Mouse (Mus musculus) stomach, postnatal 0 days (tissue): ENCODE measurements around the gene Kif26b. TPM values are rescaled to one million over a fixed set of nuclear protein-coding genes. Genes with fewer than 3 reads are reported as not detected.

Experiments
- ATAC-seq: fragments of 200-750 bp; cut with Nextera tagmentation; 2 replicates; pipeline ENCODE4 v1.8.0; 2017; ENCODE audit not compliant: low FRiP score, low TSS enrichment
- DNase-seq: peaks from one replicate; pipeline ENCODE4 v3.0.0-alpha.2; 2016; ENCODE audit warnings: low spot score
- H3K27ac ChIP-seq: fragments of 300-500 bp; sonication (generic); replicated peaks from 2 replicates; pipeline ENCODE4 v1.5.1; 2014; ENCODE audit warnings: mild to moderate bottlenecking, control low read depth
- H3K27me3 ChIP-seq: fragments of 300-500 bp; sonication (generic); 2 replicates; pipeline ENCODE4 v1.6.1; 2014; ENCODE audit warnings: low read length; ENCODE audit not compliant: control insufficient read depth, insufficient read depth
- H3K36me3 ChIP-seq: fragments of 300-500 bp; sonication (generic); 2 replicates; pipeline ENCODE4 v1.6.1; 2014; ENCODE audit warnings: low read length, mixed read lengths; ENCODE audit not compliant: control insufficient read depth, insufficient read depth
- H3K4me1 ChIP-seq: fragments of 300-500 bp; sonication (generic); replicated peaks from 2 replicates; pipeline ENCODE4 v1.6.1; 2014; ENCODE audit warnings: antibody characterized with exemption; ENCODE audit not compliant: control insufficient read depth, insufficient read depth
- H3K4me2 ChIP-seq: fragments of 300-500 bp; sonication (generic); replicated peaks from 2 replicates; pipeline ENCODE4 v1.6.1; 2014; ENCODE audit warnings: low read depth, mild to moderate bottlenecking, control low read depth, moderate library complexity
- H3K4me3 ChIP-seq: fragments of 300-500 bp; sonication (generic); 2 replicates; pipeline ENCODE4 v1.5.1; 2014; ENCODE audit warnings: low read depth, low read length, control low read depth
- H3K9ac ChIP-seq: fragments of 300-500 bp; sonication (generic); 2 replicates; pipeline ENCODE4 v1.6.1; 2014; ENCODE audit warnings: mild to moderate bottlenecking, low read length, control low read depth, mixed read lengths
- H3K9me3 ChIP-seq: fragments of 300-500 bp; sonication (generic); 2 replicates; pipeline ENCODE4 v1.6.1; 2016; ENCODE audit warnings: low read length; ENCODE audit not compliant: control insufficient read depth
- CTCF ChIP-seq: IDR thresholded peaks from 2 replicates; pipeline ENCODE4 v1.5.1; 2016; ENCODE audit warnings: antibody characterized with exemption, low read depth, mild to moderate bottlenecking, moderate library complexity
- EP300 ChIP-seq: optimal IDR thresholded peaks from 2 replicates; pipeline ENCODE3; 2016; ENCODE audit warnings: antibody characterized with exemption
- whole genome bisulfite sequencing: fragments of 180-500 bp; shearing (Covaris S2); extraction: QIAGEN DNeasy Blood & Tissue Kit; methylation state at CpG from one replicate; pipeline ENCODE4 v1.1.7; 2014; 5-methylcytosine and 5-hydroxymethylcytosine counted together
- polyA plus RNA-seq: library from polyadenylated mRNA; unstranded; fragments of >200 nt; fragmentation: Nextera tagmentation; extraction: Ambion mirVana; gene quantifications from 2 replicates; pipeline ENCODE4 v1.2.1, GENCODE M21; 2015

The Kif26b gene
- polyA plus RNA-seq, 1 experiment from 2014 or later = 0.69 TPM

DNA sequence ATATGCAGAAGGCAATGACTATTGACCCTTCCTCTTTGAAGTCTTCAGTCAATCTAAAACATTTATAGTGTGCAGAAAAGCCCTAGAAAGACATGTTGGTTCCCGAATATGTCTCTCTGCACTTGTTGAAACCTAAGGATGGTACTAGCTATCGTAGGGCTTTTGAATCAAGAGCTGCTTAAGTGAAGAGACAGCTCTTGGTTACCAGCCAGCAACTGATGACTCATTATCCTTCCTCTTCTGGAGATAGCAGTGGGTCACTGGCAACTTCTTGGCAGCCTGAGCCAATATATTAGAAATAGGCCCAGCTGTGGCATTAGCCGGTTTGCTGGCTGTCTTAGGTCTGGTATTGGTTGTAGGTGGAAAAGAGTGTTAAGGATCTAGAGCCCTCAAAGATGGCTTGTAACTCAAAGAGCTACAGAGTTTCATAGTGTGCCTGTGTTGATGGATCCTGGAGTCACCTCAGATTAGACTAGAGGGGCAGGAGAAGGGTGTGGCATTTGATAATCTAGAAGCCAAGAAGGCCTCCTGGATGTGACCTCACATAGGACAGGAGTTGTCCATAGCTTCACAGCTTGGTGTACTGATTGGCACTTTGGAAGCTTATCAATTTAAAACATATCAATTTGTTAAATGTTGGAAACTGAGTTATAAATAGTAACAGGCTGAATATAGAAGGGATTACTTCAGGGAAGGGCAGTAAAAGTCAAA lies 146.8 kb downstream of the Kif26b start:
- no peaks in the 10 kb centered on the region for H3K9me3 ChIP-seq
- no peak for TF ChIP-seq EP300
- no peak for TF ChIP-seq CTCF
- H3K27ac ChIP-seq = no peak overlapping the region
- DNase-seq = no peak
- no peak for ATAC-seq
- H3K27me3 ChIP-seq = no peaks in the 10 kb centered on the region
- no peaks in the 10 kb centered on the region for H3K36me3 ChIP-seq
- H3K4me2 ChIP-seq = no peak overlapping the region
- no peaks in the 10 kb centered on the region for H3K4me1 ChIP-seq
- 68% methylated on average over 3 of the region's 3 CpGs for WGBS
- no peak overlapping the region for H3K4me3 ChIP-seq
- H3K9ac ChIP-seq = no peak overlapping the region

DNA sequence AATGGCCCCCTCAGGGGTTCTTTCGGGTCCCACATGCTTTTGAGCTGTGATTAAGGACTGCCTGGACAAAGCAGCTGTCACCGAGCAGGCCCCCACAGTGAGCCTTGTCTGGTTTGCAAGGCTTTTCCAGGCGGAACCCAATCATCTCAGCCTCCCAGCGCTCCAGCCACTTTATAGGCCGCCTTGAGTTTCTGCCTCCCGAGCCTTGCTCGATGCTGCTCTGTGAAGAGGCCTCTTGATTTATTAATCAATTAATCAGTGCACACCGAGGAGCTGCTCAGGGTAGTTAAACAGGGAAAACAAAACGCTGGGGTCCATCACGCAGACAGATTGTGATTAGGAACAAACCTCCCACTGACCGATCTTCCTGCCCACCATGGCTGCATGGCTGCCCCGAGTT lies 148.2 kb downstream of the Kif26b start:
- 59% methylated on average over 12 of the region's 12 CpGs for WGBS
- DNase-seq = no peak
- no peak for TF ChIP-seq CTCF
- TF ChIP-seq EP300 = no peak
- Histone ChIP-seq H3K4me1 (no peaks in the 10 kb centered on the region), H3K9me3 (no peaks in the 10 kb centered on the region), H3K36me3 (no peaks in the 10 kb centered on the region), H3K4me3 (no peak overlapping the region), H3K4me2 (no peak overlapping the region), H3K9ac (no peak overlapping the region), H3K27me3 (no peaks in the 10 kb centered on the region), H3K27ac (no peak overlapping the region)
- ATAC-seq = no peak

DNA sequence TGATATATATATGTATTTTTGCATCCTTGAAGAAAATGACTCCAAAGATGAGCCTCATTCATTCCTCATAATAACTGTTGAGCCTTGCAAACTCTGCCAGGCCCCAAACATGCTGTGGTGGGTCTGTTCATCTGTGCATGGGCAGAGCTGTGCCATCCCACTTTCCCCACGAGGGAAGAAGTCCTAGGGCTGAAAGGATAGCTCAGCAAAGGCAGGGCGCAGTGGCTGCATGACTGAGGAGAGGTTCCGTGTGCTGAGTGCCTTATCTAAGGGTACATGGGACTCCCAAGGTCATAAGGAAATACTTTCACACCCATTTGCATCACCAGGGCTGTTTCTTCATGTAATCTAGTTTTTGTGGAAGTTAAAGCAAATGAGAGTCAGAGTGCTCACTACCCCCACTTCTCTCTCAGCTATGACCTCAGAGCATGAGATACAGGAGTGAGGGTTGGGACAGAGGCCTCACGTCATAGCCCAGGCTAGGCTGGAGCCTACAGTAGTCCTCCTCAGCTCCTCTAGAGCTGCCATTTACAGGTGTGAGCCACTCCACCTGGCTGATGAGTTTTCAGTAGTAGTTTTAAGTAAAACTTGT lies 148.8 kb downstream of the Kif26b start:
- WGBS = 81% methylated on average over 4 of the region's 4 CpGs
- no peak for ATAC-seq

DNA sequence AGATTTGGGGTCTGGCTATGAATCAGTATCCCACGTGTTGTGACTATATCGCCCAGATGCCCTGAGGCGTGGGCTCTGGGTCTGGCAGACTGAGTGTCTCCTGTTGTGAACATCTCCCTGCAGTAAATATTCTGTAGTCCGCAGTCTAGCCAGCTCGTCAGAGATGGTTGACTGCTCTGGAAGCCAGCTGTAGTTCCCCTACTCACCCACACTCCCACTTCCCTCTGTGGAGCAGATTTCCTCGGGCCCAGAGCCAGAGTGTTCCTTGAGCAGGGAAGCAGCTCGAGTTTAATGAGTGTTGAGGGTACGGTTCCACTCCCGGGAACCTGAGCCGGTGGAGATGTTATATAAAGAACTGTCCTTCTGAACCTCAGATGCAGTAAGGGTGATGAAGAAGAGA lies 154.7 kb downstream of the Kif26b start:
- Histone ChIP-seq H3K4me2 (no peak overlapping the region), H3K9me3 (no peaks in the 10 kb centered on the region), H3K27me3 (no peaks in the 10 kb centered on the region), H3K9ac (no peak overlapping the region), H3K4me1 (no peaks in the 10 kb centered on the region), H3K27ac (no peak overlapping the region), H3K36me3 (no peaks in the 10 kb centered on the region), H3K4me3 (no peak overlapping the region)
- TF ChIP-seq CTCF (no peak), EP300 (no peak)
- WGBS = 55% methylated on average over 10 of the region's 10 CpGs
- DNase-seq (no peak), ATAC-seq (no peak; the same call in 1 of the 2 replicates)

More for the DNA sequence above, 148.8 kb downstream of the Kif26b start:
- Histone ChIP-seq H3K4me3 (no peak overlapping the region), H3K9ac (no peak overlapping the region), H3K36me3 (no peaks in the 10 kb centered on the region), H3K9me3 (no peaks in the 10 kb centered on the region), H3K27me3 (no peaks in the 10 kb centered on the region), H3K4me2 (no peak overlapping the region), H3K4me1 (no peaks in the 10 kb centered on the region), H3K27ac (no peak overlapping the region)
- no peak for DNase-seq
- TF ChIP-seq EP300 (no peak), CTCF (no peak)

DNA sequence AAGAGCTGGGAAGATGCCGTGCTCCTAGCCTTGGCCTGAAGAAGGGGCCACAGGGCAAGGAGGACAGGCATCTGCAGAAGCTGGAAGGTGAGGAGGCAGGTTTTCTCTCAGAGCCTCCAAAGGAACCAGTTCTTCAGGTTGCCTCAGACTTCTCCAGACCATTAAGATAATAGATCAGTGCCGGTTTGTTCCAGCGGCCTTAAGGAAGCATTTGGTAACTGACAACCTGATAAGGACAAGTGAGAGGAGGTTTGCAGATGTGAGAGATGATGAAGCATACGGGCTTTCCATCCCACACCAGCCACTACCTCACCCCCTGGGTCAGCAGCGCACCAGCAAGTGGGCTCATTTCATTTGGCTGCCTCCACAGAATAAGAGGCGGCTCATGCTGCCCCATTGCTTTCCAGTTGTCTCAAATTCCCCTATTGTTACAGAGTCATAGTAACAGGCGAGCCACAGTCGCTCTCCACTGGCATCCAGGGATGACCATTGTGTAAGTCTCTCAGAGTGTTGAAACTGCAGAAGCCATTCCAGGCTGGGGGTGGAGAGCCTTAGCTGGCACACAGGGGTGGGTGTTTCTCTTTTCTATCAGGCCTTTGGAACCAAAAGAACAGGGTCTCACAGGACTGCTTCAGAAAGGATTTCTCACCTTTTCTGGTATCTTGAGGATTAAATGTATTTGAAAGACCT lies 156.2 kb downstream of the Kif26b start:
- no peak overlapping the region for H3K4me3 ChIP-seq
- ATAC-seq (no peak), DNase-seq (no peak)
- H3K27me3 ChIP-seq = no peaks in the 10 kb centered on the region
- no peak overlapping the region for H3K4me2 ChIP-seq
- WGBS = 69% methylated on average over 8 of the region's 8 CpGs
- no peak overlapping the region for H3K9ac ChIP-seq
- H3K9me3 ChIP-seq = no peaks in the 10 kb centered on the region
- no peak overlapping the region for H3K27ac ChIP-seq
- H3K36me3 ChIP-seq = no peaks in the 10 kb centered on the region
- H3K4me1 ChIP-seq = no peaks in the 10 kb centered on the region
- TF ChIP-seq EP300 (no peak), CTCF (no peak)

DNA sequence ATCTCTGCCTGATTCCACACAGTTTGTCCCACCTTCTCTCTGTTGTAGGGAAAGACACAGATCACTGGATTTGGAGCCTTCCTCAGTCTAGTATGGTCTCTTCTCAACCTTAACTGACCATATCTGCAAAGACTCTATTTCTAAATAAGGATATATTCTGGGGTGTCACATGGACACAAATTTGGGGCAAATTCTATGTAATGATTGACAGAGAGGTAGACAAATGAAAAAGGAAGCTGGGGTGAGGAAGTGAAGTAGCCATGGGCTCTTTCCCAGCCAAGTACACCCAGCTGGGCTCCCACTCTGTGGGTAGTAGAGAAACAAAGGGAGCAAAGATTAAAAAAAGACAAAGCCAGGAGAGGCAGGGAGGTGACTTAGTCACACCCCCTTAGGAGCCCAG lies 158.0 kb downstream of the Kif26b start:
- Histone ChIP-seq H3K36me3 (no peaks in the 10 kb centered on the region), H3K9ac (no peak overlapping the region)

More for the DNA sequence above, 158.0 kb downstream of the Kif26b start:
- Histone ChIP-seq H3K4me3 (no peak overlapping the region), H3K9me3 (no peaks in the 10 kb centered on the region), H3K4me1 (no peaks in the 10 kb centered on the region), H3K4me2 (no peak overlapping the region), H3K27ac (no peak overlapping the region), H3K27me3 (no peaks in the 10 kb centered on the region)
- TF ChIP-seq EP300 = no peak
- TF ChIP-seq CTCF = no peak
- no peak for ATAC-seq
- no peak for DNase-seq
